Mouse (Mus musculus) megakaryocyte, embryonic 14.5 days (primary cell): ENCODE results near the gene Atg16l1. TPM values are rescaled to one million over a fixed set of nuclear protein-coding genes. Genes with fewer than 3 reads are reported as not detected.
A peak's percentile ranks its signal among the peaks of the same experiment; 100 is the strongest.
"Not testable (repeated sequence)": the region's sequence is repeated elsewhere in the genome, so short reads cannot be mapped to it uniquely, and the experiment has no call there.

Experiments used
- H3K27me3 ChIP-seq: replicated peaks from 2 replicates; pipeline ENCODE3; 2012; ENCODE audit warnings: inconsistent platforms
- H3K36me3 ChIP-seq: replicated peaks from 2 replicates; pipeline ENCODE3; 2012; ENCODE audit warnings: low read length, inconsistent platforms, mixed read lengths
- H3K4me1 ChIP-seq: 2 replicates; pipeline ENCODE4 v1.6.1; 2012; ENCODE audit warnings: inconsistent platforms
- H3K4me3 ChIP-seq: replicated peaks from 2 replicates; pipeline ENCODE3; 2012; ENCODE audit warnings: moderate library complexity, mild to moderate bottlenecking, inconsistent platforms
- H3K9me3 ChIP-seq: 2 replicates; pipeline ENCODE4 v1.6.1; 2012; ENCODE audit warnings: inconsistent platforms
- FLI1 ChIP-seq: IDR thresholded peaks from 2 replicates; pipeline ENCODE4 v1.6.1; 2012; ENCODE audit warnings: low read length, inconsistent platforms, mixed read lengths
- GATA1 ChIP-seq: IDR thresholded peaks from 3 replicates; pipeline ENCODE4 v1.6.1; 2012; ENCODE audit warnings: mixed read lengths, low read length, inconsistent platforms, borderline replicate concordance
- polyA plus RNA-seq: library from polyadenylated mRNA; stranded (reverse); fragments of >175 nt; gene quantifications from 2 replicates; pipeline ENCODE4 v1.2.3, GENCODE M21; 2012; ENCODE audit warnings: low replicate concordance; ENCODE audit not compliant: insufficient read depth

The Atg16l1 gene
- polyA plus RNA-seq, 1 experiment, result 5.5 TPM

DNA sequence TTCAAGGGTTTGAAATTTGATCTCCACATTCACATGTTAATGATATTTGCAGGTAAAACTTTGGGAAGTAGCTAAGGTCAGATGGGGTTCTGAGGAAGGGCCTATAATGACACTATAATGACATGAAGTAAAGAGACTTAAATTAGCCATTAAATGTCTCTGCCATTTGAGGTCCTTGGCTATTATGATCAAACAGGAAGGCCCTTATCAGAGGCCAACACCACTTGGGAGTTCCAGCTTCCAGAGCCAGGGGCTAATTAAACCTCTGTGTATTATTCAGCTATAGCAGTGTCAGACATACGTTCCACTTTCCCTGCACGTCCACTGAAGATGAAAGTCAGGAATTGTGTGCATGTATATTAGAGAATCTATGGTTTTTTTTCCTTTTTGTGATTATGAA, 70.8 kb downstream of the Atg16l1 start:
- no peak overlapping the region for H3K4me3 ChIP-seq
- H3K4me1 ChIP-seq, result peaks cover 61% of the 10 kb centered on the region
- no peaks in the 10 kb centered on the region for H3K27me3 ChIP-seq
- H3K36me3 ChIP-seq, result peaks cover 37% of the 10 kb centered on the region
- H3K9me3 ChIP-seq, result no peaks in the 10 kb centered on the region
- TF ChIP-seq GATA1 (no peak), FLI1 (no peak)

DNA sequence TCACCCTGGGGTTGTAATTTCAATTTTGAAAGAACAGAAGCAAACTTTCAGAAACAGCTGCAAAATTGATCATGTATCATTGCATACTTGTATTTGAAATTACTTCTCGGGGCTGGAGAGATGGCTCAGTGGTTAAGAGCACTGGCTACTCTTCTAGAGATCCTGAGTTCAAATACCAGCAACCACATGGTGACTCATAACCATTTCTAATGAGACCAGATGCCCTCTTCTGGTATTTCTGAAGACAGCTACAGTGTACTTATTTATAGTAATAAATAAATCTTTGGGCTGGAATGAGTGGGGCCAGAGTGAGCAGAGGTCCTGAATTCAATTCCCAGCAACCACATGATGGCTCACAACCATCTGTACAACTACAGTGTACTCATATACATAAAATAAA, 71.8 kb downstream of the Atg16l1 start:
- not testable (repeated sequence) for H3K9me3 ChIP-seq, H3K27me3 ChIP-seq, H3K4me3 ChIP-seq
- Histone ChIP-seq H3K36me3 (peaks cover 47% of the 10 kb centered on the region), H3K4me1 (peaks cover 58% of the 10 kb centered on the region)

DNA sequence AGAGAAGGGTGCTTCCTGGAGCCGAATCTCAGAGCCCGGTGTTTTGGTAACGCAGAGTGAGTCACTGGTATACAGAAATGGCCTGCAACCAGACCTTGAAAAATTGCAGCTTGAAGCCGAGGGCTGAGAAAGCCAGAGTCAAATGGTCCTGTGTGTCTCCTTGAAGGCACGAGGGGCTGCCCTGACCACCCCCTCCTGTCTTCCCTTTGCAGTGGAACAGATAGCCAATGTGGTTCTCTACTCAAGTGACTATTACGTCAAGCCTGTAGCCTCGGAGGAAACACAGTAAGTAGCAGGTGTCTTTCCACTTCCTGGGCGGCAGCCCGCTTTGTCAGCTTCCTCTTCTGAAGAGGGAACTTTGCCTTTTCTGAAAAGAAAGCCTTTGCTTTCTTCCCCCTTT, 72.5 kb downstream of the Atg16l1 start:
- Histone ChIP-seq H3K27me3 (no peaks in the 10 kb centered on the region), H3K4me3 (peak overlapping the region; percentile 69), H3K9me3 (no peaks in the 10 kb centered on the region), H3K36me3 (peaks cover 49% of the 10 kb centered on the region), H3K4me1 (peaks cover 54% of the 10 kb centered on the region)
- no peak for TF ChIP-seq FLI1
- TF ChIP-seq GATA1, result no peak

DNA sequence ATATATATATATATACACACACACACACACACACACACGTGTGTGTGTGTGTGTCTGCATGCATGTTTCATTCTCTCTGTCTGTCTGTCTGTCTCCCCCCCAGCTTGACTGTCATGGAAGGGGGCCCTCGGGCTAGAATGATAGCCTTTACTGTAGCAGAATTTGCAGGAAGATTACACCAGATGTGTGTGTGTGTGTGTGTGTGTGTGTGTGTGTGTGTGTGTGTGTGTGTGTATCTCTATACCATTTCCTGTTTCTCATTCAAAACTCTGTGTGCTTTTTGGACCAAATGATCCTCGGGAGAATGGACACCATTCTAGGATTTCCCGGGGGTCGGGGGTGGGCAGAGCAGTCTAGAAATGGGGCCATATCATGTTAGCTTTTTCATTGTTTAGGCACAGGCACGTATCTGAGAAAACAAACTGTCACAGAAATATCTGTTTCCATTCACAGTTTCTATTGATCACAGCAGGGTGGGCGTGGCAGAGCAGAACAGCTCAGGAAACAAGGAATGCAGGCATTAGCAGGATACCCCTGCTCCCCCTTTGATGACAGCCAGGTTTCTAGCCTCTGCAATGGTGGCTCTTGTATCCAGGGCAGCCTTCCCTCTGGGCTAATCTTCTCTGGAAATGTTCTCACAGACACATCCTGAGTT, 73.4 kb downstream of the Atg16l1 start:
- Histone ChIP-seq H3K4me1 (peaks cover 54% of the 10 kb centered on the region), H3K27me3 (no peaks in the 10 kb centered on the region), H3K36me3 (peaks cover 47% of the 10 kb centered on the region), H3K4me3 (no peak overlapping the region), H3K9me3 (no peaks in the 10 kb centered on the region)
- no peak for TF ChIP-seq FLI1
- TF ChIP-seq GATA1, result no peak

DNA sequence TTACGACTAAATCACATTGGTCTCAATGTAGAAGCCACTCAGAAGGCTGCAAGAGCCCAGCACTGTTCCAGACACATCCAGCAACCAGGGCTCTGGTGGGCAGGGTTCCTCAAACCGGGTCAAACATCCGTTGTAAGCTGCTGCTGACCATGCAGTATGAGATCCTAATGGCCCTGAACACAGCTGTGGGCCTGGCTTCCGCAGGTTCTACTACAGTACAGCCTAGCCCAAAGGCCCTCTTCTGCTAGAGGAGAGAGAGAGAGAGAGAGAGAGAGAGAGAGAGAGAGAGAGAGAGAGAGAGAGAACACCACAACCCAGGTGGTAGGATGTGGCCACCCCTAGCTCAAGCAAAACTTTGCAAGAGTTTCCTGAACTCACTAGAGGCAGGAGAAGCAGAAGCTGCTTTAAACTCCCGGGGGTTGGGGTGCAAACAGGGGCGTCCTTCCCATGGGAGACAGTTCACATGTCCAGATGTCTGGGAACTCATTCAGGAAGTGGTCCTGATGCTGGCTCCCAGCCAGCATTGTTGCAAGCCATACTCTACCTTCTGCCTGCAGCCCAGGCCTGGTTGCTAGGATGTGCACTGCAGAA, 74.0 kb downstream of the Atg16l1 start:
- Histone ChIP-seq H3K9me3 (no peaks in the 10 kb centered on the region), H3K36me3 (peaks cover 45% of the 10 kb centered on the region), H3K4me3 (no peak overlapping the region), H3K4me1 (peaks cover 50% of the 10 kb centered on the region), H3K27me3 (no peaks in the 10 kb centered on the region)
- no peak for TF ChIP-seq GATA1
- TF ChIP-seq FLI1, result no peak

DNA sequence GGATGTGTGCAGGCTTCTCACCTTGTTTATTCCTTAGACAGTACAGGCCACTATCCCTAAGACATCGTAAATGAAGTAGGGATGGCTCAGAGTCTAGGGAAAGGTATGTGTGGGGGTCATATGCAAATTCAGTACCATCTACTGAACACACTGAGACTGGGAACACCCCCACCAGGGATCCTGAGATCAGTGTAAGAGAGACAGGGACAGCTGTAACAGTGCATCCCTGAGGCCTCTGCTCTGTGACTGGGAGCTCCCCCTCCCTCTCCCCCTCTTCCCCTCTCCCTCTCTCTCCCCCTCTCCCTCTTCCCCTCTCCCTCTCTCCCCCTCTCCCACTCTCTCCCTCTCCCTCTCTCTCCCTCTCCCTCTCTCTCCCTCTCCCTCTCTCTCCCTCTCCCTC, 80.8 kb downstream of the Atg16l1 start:
- TF ChIP-seq FLI1, result no peak
- no peak for TF ChIP-seq GATA1
- peaks cover 9% of the 10 kb centered on the region for H3K27me3 ChIP-seq
- H3K4me3 ChIP-seq, result no peak overlapping the region

DNA sequence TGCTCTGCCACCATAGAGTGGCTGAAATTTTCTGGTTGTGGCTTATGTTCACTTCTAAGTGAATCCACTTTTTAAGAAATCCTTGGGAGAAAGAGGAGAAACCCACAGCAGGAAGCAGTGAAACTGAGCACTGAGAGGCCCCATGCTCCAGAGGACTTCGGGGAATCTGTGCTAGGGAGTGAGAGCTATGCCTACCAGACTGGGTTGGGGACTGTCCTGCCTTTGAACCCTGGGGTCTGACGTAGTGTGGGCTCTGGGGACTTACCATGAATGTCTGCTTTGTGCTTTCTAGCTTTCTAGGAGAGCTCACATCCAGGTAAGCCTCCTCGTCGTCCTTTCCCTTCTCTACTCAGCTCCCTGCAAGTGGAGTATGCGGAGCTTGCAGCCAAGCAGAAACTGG, 81.3 kb downstream of the Atg16l1 start:
- peaks cover 24% of the 10 kb centered on the region for H3K36me3 ChIP-seq
- H3K4me1 ChIP-seq, result peaks cover 18% of the 10 kb centered on the region
- no peak overlapping the region for H3K4me3 ChIP-seq
- peaks cover 9% of the 10 kb centered on the region for H3K27me3 ChIP-seq
- TF ChIP-seq GATA1 (no peak), FLI1 (no peak)
- H3K9me3 ChIP-seq, result no peaks in the 10 kb centered on the region; the same call in 1 of the 2 replicates

More for the DNA sequence above, 80.8 kb downstream of the Atg16l1 start:
- Histone ChIP-seq H3K36me3 (peaks cover 30% of the 10 kb centered on the region), H3K4me1 (peaks cover 18% of the 10 kb centered on the region), H3K9me3 (no peaks in the 10 kb centered on the region; the same call in 1 of the 2 replicates)

DNA sequence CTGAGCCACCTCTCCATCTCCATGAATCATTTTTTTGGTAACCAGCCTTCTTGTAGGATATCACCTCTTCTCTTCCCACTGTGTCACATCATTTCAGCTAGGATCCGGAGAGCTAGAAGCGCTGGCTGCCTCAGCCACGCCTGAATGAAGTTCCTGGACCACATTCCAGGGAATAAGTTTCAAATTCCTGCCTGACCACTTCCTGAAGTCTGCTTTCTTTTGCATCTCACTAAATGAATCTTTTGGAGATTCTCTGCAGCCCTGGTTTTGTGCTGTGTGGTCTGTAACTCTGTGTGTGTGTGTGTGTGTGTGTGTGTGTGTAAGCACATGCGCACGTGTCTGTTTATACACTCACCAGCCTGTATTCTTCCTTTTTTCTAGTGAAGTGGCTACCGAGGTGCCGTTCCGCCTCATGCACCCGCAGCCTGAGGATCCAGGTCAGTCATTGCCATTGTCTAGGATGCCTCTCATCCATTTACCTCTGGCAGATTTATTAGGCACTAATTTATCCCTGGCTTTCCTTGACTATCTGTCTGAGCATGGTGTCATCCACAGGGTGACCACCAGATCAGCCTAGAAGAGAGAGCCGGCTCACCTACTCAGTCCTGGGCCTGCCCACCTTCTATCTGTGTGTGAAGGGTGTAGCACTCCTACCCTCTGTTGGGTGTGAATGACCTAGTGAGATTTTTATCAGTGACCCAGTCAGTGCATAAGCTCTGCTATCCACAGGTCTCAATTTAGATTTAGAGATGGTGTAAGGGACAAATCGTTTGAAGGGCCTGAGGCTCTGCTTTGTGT, 84.9 kb downstream of the Atg16l1 start:
- Histone ChIP-seq H3K4me3 (no peak overlapping the region), H3K4me1 (peaks cover 18% of the 10 kb centered on the region), H3K27me3 (peaks cover 9% of the 10 kb centered on the region), H3K36me3 (peaks cover 12% of the 10 kb centered on the region), H3K9me3 (peaks cover under 1% of the 10 kb centered on the region; the same call in 1 of the 2 replicates)
- no peak for TF ChIP-seq GATA1

Other genes starting within 250 kb of the Atg16l1 start
- not detected in 2 replicates for gene Neu2, start 246.0 kb upstream of the Atg16l1 start, polyA plus RNA-seq
- gene Ngef, start 182.0 kb upstream of the Atg16l1 start, polyA plus RNA-seq, result not detected in 2 replicates
- 107 and 189 TPM in 2 replicates for gene Inpp5d, start 135.6 kb upstream of the Atg16l1 start, polyA plus RNA-seq
- gene Sag, start 47.8 kb downstream of the Atg16l1 start, polyA plus RNA-seq, result not detected in 2 replicates
- 10.9 and 24.3 TPM in 2 replicates for gene Dgkd, start 97.4 kb downstream of the Atg16l1 start, polyA plus RNA-seq